Mouse (Mus musculus): ENCODE measurements around the gene Naif1. TPM values are rescaled to one million over a fixed set of nuclear protein-coding genes. Genes with fewer than 3 reads are reported as not detected.

The Naif1 gene
- 1 to 10 TPM; 1.4 to 3.6 (median 2.0) TPM for total RNA-seq (2018; cell fraction: chromatin; rRNA removed)
- 1 to 10 TPM; 2.4 to 5.6 (median 4.5) TPM for total RNA-seq (2018; cell fraction: cytosol; rRNA removed)
- total RNA-seq (2018; cell fraction: nucleus; rRNA removed): 1 to 10 TPM; 1.4 to 6.3 (median 3.5) TPM
- 3.2 to 3.8 TPM (median 3.8 TPM) in 3 replicates for polyA plus RNA-seq (2018)

DNA sequence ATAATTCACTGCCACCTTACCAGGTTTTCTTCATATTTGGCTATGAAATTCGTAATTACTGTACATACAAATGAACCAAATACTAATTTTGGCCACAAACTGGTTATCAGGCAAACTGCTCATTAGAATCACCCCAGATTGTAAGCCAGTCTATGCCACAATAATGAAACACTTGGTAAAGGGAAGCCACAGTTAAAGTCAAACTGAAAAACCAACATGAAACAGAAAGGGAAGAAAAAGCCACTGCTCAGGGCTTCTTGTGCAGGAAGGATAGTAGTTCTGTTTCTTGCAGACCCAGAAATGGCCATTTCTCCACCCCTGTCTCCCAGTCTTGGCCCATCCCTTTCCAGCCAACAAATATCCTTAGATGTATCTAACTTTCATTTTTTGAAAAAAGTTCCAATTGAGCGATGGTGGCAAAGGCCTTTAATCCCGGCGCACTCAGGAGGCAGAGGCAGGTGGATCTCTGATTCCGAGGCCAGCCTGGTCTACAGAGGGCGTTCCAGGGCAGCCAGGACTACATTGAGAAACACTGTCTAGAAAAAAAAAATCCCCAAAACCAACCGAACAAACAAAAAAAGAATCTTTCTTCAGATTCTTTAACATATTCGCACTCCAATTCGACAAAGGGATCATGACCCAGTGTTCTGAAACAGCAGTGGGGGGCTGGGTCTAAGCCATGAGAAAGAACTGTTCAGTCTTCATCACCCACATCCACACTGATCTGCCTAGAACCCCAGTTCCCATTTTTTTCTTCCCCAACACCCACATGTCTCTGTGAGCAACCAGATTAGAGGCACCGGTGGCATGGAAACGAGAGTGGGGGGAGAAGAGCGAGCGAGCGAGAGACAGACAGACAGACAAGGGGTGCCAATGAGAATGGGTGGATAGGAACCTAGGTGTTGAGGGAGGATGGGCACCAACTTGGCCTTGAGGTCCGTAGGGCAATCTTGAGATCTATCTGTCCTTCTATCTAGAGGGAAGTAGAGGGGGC is at the start of gene Naif1:
TSS of gene Naif1 (plus strand) at position 697 of the 994 bp plus-strand sequence.
- Histone ChIP-seq H3K79me2 (ENCODE audit: inconsistent target) (peaks cover 72% of the 10 kb centered on the region), H3K4me3 (ENCODE audit: inconsistent target) (peak within 1 kb of the TSS; percentile 85), H3K27ac (peak within 1 kb of the TSS; percentile 75), H3K36me3 (ENCODE audit: inconsistent target) (peaks cover 6% of the 10 kb centered on the region; the same call in 1 of the 2 replicates)
- WGBS (ENCODE audit: missing documents): 60% methylated on average over 15 of the region's 15 CpGs

DNA sequence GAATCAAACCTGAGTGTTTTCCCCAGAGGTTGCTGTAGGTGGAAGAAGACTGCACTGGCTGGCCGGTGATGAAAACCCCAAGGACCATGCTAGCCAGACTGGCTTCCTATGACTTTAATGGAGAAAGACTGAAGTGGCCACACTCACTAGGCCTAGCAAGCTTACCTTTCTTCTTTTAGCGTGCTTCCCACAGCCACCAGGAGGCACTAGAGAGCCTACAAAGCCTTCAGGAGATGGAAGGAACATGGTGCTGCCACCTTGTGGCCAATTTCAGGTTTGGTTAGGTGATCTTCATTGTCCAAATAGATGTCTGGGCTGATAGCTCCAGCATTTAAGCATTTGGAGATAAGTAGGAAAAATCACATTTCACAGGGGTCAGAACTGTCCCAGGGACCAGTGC is 45.6 kb upstream of the Naif1 start:
- Histone ChIP-seq H3K4me3 (ENCODE audit: inconsistent target) (no peak overlapping the region), H3K27ac (no peak overlapping the region), H3K36me3 (ENCODE audit: inconsistent target) (peaks cover 17% of the 10 kb centered on the region; the same call in 1 of the 2 replicates), H3K79me2 (ENCODE audit: inconsistent target) (no peaks in the 10 kb centered on the region)
- 25% methylated on average over 2 of the region's 2 CpGs for WGBS (ENCODE audit: missing documents)

DNA sequence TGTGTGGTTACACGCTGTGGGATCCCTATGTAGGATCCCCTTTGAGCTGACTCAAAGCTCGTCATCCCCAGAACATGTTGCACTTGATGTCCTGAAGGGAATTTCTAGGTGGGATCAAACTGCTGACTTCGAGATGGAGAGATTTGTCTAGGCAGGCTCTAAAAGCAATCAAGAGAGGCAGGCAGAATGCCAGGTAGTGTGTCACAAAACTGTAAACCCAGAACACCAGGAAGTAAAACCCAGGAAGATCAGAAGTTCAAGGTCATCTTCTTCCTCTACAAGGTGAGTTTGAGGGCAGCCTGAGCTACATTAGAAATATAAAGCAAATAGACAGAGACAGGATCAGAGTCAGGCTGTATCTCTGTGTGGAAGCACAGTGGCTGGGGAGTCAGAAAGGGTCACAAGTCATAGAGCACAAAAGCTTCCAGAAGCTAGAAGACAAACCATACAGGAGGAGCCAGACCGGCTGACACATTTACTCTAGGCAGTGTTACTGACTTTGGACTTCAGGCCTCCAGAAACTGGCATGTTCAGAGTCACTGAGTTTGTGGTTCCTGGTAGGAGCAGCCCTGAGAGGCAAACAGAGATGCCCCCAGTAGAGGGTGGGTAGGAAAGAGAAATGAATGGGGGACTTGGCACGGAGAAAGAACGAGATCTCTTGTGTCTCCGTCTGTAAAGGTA is 43.0 kb upstream of the Naif1 start:
- 87% methylated on average over 7 of the region's 7 CpGs for WGBS (ENCODE audit: missing documents)
- no peak overlapping the region for H3K4me3 ChIP-seq (ENCODE audit: inconsistent target)
- H3K27ac ChIP-seq: no peak overlapping the region
- H3K36me3 ChIP-seq (ENCODE audit: inconsistent target): 0 out of 2 replicates have a peak, but pooled peaks cover 2% of the 10 kb centered on the region
- no peaks in the 10 kb centered on the region for H3K79me2 ChIP-seq (ENCODE audit: inconsistent target)

DNA sequence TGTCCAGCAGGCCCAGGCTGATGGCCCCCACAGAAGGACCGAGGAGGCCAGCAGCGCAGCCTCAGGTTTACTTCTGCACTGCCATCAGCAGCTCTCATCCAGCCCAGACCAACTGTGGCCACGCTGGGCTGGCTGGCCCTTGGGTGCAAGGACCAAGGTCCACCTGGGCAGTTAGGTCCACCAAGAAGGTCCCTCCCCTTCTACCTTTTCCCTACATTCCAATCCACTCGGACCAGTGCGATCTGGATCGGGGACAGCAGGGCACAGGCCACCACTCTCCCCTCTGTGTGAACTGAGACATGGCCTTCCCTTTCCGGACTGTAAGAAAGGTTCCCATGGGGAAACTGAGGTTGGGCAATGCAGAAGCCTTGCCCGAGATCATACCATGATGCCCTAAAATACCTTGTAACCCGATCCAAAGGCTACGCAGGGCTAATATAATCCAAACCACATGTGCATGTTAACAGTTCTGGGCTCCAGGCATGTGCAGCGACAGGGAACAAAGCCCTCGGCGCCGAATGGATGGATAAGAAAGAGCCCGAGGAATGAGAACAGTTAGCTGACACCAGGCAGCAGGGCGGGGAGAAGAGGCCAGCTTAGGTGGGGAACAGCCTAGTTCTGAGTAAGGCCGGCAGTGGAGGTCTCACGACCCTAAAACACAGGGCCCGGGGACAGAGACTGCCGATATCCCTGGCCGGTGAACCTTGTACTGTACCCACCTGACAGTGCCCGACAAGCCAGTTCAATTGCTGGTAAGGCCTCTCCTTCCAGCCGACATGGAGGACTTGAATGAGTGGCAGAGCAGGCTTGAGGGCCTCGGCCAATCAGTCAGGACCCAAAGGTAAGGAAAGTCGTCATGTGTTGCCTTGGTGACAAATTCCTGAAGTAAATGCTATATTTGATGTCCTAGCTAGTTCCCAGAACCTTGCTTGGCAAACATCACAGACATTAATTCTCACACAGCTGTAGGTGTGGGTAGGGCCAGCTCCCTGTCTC is 41.5 kb upstream of the Naif1 start:
- no peaks in the 10 kb centered on the region for H3K79me2 ChIP-seq (ENCODE audit: inconsistent target)
- H3K27ac ChIP-seq: no peak overlapping the region
- WGBS (ENCODE audit: missing documents): 93% methylated on average over 24 of the region's 25 CpGs
- no peaks in the 10 kb centered on the region for H3K36me3 ChIP-seq (ENCODE audit: inconsistent target)
- H3K4me3 ChIP-seq (ENCODE audit: inconsistent target): no peak overlapping the region

DNA sequence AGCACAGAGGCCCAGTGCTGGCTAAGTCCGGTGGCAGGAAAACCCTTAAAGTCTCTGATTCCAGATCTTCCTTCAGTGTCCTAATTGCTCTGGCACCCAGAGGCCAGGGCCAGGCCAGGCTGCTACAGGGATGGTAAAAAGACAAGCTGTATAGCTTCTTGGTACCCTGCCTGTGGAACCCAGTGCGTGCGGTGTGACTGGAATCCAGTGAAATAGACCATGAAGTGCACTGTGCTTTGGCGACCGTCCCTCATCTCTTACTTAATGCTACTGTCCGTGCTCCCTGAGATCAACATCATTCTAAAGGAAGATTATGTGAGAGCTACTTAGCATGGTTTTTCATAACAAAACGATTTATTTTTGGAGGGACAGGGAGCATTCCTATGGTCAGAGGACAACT is 38.9 kb upstream of the Naif1 start:
- H3K79me2 ChIP-seq (ENCODE audit: inconsistent target): no peaks in the 10 kb centered on the region
- 81% methylated on average over 7 of the region's 7 CpGs for WGBS (ENCODE audit: missing documents)
- peaks cover 27% of the 10 kb centered on the region for H3K36me3 ChIP-seq (ENCODE audit: inconsistent target)
- no peak overlapping the region for H3K4me3 ChIP-seq (ENCODE audit: inconsistent target)
- no peak overlapping the region for H3K27ac ChIP-seq

DNA sequence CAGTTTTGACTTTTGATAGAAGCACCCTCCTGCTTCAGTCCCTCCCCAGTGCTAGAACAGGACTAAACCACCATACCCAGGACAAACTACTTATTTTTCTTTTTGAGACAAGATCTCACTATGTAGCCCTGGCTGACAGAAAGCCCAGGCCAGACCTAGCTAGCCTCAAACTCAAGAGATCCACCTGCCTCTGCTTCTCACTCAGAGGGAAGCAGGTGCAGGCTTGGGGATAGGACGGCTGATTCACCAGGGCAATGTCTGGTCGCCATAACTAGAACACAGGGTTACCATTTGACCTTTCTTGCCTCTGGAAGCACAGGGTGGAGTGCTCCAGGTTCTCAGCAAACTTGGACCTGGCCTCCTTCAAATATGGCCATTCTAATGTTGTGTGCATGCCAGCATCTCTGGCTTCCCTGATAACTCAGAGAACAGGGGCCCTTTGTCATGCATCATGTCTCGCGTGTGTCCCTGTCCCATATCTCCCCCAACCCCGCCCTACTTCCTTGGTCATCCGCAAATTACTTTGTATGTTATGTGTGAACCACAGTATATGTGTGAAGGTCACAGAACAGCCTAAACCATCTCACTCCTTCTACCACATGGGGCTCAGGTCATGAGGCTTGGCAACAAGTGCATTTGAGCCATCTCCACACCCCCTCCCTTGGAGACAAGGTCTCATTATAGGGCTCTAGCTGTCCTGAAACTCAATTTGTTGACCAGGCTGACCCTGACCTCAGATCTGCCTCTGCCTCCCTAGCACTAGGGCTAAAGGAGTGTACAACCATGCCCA is 37.3 kb upstream of the Naif1 start:
- 97% methylated on average over 6 of the region's 6 CpGs for WGBS (ENCODE audit: missing documents)
- Histone ChIP-seq H3K79me2 (ENCODE audit: inconsistent target) (no peaks in the 10 kb centered on the region), H3K4me3 (ENCODE audit: inconsistent target) (no peak overlapping the region)

DNA sequence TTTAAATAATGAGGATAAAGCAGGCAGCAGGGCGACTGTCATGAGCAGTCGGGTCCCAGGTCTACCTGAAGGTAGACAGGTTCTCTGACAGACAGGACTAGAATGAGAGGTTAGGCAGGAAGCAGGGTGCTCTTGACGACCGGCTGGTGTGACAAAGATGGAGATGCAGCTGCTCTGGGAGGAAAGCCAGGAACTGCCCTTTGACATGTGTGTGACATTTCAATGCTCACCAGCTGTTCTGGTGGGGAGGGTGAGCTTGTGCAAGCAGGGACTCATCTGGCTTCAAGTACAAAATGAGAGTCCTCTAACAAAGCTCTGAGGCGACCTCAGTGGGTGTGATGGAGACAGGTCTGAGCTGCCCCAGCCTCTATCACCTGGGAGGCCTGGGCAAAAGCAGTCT is 36.3 kb upstream of the Naif1 start:
- 89% methylated on average over 5 of the region's 5 CpGs for WGBS (ENCODE audit: missing documents)
- Histone ChIP-seq H3K79me2 (ENCODE audit: inconsistent target) (no peaks in the 10 kb centered on the region), H3K36me3 (ENCODE audit: inconsistent target) (peaks cover 52% of the 10 kb centered on the region), H3K27ac (no peak overlapping the region), H3K4me3 (ENCODE audit: inconsistent target) (no peak overlapping the region)

More for the DNA sequence above, 37.3 kb upstream of the Naif1 start:
- Histone ChIP-seq H3K27ac (no peak overlapping the region), H3K36me3 (ENCODE audit: inconsistent target) (peaks cover 42% of the 10 kb centered on the region)

DNA sequence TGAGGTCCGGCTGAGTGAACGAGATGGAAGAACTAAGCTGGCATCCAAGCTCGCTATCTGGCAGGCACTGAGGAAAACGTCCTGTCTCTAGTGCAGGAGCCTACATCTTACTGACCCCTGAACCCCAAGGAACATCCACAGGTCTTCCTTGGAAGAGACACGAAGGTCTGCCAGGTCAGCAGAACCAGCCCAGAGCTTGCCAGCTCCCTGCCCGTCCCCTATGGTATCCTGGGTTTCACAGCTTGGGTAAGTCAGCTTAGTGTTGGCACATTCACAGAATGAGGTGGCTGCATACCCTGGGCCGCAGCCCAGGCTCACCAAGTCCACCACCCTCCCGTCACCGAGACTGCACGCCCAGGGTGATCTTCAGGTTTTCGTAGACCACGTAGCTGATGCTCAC is 34.5 kb upstream of the Naif1 start:
- WGBS (ENCODE audit: missing documents): 97% methylated on average over 12 of the region's 12 CpGs
- Histone ChIP-seq H3K36me3 (ENCODE audit: inconsistent target) (peaks cover 71% of the 10 kb centered on the region), H3K4me3 (ENCODE audit: inconsistent target) (no peak overlapping the region), H3K79me2 (ENCODE audit: inconsistent target) (peaks cover 7% of the 10 kb centered on the region; the same call in 1 of the 2 replicates), H3K27ac (no peak overlapping the region)

DNA sequence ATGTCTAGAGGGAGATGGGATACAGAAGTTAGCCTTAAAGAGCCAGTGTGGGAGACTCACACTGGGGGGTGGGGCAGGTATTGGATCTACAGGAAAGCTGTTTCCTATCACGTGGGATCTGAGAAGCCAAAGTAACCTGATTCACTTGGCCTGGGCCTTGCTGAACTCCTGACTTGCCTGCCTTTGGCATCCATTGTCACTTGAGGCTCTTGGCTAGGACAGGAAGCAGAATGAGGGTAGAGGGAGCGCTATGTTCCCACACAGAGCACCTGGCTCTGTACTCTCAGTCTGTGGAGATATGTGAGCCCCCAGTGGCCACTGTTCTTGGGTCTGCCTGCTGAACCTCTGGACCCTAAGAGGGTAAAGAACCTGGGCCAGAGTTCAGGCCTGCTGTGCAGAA is 33.7 kb upstream of the Naif1 start:
- H3K36me3 ChIP-seq (ENCODE audit: inconsistent target): peaks cover 77% of the 10 kb centered on the region
- H3K27ac ChIP-seq: no peak overlapping the region
- 100% methylated on average over 2 of the region's 2 CpGs for WGBS (ENCODE audit: missing documents)
- no peak overlapping the region for H3K4me3 ChIP-seq (ENCODE audit: inconsistent target)
- H3K79me2 ChIP-seq (ENCODE audit: inconsistent target): peaks cover 14% of the 10 kb centered on the region

DNA sequence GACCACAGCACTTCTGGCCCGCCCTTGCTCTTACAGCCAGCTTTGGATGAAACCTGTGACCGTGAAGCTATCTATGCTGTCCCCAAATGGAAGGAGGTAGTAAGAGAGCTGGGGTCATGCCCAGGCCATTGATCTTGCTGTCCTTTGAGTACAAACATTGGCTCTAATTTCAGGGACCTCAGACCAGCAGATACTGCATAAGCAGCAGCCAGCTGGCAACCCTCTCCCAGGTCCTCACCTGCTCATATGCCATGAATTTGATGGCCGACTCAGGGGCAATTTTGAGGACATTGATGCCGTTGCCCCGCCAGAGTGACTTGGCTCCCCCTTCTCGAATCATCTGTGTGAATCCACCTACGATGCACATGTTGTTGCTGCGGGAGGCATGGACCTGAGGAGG is 32.8 kb upstream of the Naif1 start:
- WGBS (ENCODE audit: missing documents): 95% methylated on average over 8 of the region's 8 CpGs

DNA sequence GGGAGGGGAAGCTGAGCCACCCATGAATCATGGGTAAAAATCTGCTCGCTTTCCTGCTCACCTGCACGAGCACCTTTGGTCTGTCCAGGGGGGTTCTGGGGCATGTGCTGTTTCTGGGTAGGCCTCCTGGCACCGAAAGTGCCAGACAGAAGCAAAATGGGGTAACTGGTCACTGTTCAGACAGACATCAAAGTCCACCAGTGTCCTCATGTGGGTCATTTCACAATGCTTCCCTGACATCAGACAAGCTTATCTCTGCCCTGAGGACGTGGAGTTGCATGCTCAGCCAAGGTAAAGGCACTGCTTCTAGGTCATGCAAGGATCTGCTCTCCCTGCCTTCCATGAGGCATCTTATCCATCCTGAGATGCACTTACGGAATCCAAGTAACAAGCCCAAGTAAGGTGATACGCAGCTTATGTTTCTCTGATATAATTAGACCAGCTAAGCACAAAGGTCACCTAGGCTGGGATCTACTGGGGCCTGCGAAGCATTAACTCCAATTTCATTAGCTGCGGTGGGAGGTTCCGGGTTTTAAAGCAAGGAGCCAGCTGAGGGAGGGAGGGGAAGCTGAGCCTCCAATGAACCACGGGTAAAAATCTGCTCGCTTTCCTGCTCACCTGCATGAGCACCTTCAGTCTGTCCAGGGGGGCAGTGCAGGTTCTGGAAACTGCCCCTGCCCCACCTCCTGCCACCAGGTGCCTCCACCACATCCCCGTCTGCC is 31.7 kb upstream of the Naif1 start:
- Histone ChIP-seq H3K27ac (no peak overlapping the region), H3K4me3 (ENCODE audit: inconsistent target) (no peak overlapping the region), H3K36me3 (ENCODE audit: inconsistent target) (peaks cover 77% of the 10 kb centered on the region), H3K79me2 (ENCODE audit: inconsistent target) (peaks cover 34% of the 10 kb centered on the region)
- 95% methylated on average over 12 of the region's 12 CpGs for WGBS (ENCODE audit: missing documents)

More for the DNA sequence above, 32.8 kb upstream of the Naif1 start:
- Histone ChIP-seq H3K4me3 (ENCODE audit: inconsistent target) (no peak overlapping the region), H3K36me3 (ENCODE audit: inconsistent target) (peaks cover 77% of the 10 kb centered on the region), H3K27ac (no peak overlapping the region), H3K79me2 (ENCODE audit: inconsistent target) (peaks cover 23% of the 10 kb centered on the region)

DNA sequence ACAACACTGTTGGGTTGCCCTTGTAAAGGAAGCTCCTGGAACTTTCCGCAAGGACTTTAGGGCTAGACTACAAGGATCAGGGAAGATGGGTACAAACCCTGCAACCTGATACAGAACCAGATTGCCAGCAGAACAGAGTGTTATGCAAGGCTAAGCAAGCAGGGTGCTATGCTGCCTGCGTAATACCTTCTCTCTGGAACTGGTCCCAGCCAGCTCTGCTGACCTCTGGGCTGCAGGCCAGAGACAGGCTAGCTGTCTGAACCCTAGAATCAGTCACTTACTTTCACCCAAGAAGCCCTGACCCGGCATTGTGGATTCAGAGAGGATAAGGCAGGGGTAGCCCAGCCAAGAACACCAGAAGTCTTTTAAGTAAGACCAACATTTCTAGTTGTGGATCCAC is 30.9 kb upstream of the Naif1 start:
- H3K36me3 ChIP-seq (ENCODE audit: inconsistent target): peaks cover 71% of the 10 kb centered on the region
- H3K4me3 ChIP-seq (ENCODE audit: inconsistent target): no peak overlapping the region
- H3K27ac ChIP-seq: no peak overlapping the region
- H3K79me2 ChIP-seq (ENCODE audit: inconsistent target): peaks cover 42% of the 10 kb centered on the region
- 95% methylated on average over 3 of the region's 3 CpGs for WGBS (ENCODE audit: missing documents)

Data from macrophage (primary cell).